Mouse (Mus musculus): ENCODE results near the gene Sort1.
A peak's percentile ranks its signal among the peaks of the same experiment; 100 is the strongest.

Sort1 gene

DNA sequence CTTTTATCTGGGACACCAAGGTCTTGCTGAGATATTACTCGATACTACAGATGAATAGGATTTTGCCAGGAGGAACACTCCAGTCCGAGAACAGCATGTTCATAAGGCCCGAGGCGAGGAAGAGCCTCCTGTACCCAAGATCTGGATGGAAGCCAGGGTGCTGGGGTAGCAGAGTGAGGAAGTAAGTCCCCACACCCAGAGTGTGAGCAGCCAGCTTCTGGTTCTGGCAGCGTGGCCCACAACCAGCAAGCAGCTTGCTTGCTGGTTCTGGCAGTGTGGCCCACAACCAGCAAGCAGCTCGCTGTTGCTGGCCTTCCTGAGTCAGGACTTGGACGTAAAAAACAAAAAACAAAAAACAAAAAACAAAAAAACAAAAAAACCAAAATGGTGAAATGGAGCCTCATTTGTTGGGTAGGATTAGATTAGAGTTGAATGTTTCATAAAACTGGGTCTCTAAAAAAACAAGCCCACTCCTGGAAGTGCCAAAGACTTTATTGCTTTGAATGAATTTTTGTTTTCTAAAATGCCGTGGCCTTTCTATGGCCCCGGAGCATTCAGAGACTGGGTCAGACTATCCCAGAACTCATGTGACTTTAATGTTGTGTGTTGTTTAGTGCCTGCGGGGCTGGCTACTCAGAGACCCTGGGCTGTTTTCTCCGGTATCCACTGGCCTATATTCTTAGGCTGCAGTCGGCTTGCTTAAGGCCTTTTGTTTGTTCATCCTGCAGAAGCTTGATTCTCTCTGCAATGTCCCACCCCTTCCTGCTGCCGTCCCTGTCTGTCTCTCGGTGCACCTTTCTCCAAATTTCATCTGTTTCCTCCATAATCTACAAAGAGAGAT is 11.7 kb downstream of the Sort1 start:
- no peak for DNase-seq (ENCODE audit: low read depth, low spot score)

- DNase-seq (ENCODE audit: low read depth, low spot score) = no peak
Measured at GRCm38 (mm10) chr3:108296220-108297049, 12.6 kb downstream of the Sort1 start.

- no peak for DNase-seq (ENCODE audit: low read depth, low spot score)
Measured at GRCm38 (mm10) chr3:108297050-108297419, 13.2 kb downstream of the Sort1 start.

- DNase-seq (ENCODE audit: low read depth, low spot score) = no peak
Measured at GRCm38 (mm10) chr3:108297603-108298553, 14.0 kb downstream of the Sort1 start.

GRCm38 (mm10) chr3:108300455-108301030 is 16.7 kb downstream of the Sort1 start:
- DNase-seq (ENCODE audit: low read depth, low spot score) = no peak

- DNase-seq (ENCODE audit: low read depth, low spot score) = no peak
Measured at GRCm38 (mm10) chr3:108303683-108304082, 19.8 kb downstream of the Sort1 start.

DNA sequence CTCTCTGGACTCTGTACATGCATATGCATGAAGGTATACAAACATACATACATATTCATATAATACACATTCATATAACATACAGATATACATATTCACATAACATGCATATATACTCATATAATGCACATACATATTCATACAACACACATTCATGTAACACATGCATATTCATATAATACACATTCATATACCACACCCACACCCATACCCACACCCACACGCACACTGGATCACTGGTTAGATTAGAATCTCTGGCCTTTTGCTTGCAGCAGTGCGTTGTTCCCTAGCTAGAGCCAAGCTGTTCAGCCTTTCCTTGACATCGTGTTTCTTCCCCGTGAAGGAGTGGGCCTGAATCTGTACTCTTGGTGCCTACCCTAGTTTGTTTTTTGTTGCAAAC is 20.9 kb downstream of the Sort1 start:
- no peak for DNase-seq (ENCODE audit: low read depth, low spot score)

DNA sequence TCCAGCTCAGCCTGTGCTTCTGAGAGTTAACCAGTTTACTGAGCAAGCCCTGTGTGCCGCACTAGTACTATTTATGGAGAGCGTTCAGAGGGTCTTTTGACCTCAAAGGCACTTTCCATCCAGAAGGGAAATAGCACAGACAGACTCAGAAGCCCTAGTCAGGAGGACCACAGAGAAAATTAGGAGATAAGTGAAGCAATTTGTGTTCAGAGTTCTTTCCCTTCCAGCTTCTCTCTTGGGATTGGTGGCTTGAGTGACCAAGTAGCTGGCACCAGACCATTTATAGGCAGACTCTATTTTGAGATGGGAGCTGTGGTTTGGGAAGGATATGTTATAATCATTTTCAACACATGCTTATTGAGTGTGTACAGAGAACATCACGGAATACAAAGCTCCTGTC is 22.5 kb downstream of the Sort1 start:
- DNase-seq (ENCODE audit: low read depth, low spot score) = no peak

- no peak for DNase-seq (ENCODE audit: low read depth, low spot score)
Measured at GRCm38 (mm10) chr3:108307485-108307884, 23.6 kb downstream of the Sort1 start.

- no peak for DNase-seq (ENCODE audit: low read depth, low spot score)
Measured at GRCm38 (mm10) chr3:108310921-108311341, 27.0 kb downstream of the Sort1 start.

DNA sequence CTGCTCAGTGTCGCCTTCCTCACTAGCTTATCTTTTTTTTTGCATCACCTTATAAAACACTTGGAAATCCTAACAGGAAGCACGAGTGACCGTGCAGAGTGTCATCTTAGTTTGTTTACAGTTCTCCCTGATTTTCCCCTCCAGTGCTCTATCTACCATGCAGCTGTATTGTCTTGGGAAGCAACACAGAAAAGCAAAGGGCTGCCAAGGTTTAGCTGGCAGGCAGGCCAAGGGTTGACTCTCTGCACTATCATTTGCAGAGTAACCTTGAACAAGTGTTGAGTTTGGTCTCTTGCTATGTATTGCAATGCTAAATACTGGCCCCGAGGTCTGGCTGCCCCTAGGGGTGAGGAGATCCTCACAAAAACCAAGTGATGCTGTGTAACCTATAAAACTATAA is 27.8 kb downstream of the Sort1 start:
- DNase-seq (ENCODE audit: low read depth, low spot score) = no peak

DNA sequence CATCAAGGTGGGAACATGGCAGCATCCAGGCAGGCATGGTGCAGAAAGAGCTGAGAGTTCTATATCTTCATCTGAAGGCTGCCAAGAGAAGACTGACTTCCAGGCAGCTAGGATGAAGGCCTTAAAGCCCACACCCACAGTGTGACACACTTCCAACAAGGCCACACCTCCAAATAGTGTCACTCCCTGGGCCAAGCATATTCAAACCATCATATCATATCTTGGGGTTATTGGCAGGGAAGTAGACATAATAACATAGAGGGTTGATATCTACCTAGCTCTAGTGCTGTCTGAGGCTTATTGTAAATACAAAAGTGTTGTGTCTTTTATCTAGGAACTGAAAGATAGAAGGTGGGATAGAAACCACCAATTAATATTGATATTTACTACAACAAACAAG is 28.5 kb downstream of the Sort1 start:
- no peak for DNase-seq (ENCODE audit: low read depth, low spot score)

DNA sequence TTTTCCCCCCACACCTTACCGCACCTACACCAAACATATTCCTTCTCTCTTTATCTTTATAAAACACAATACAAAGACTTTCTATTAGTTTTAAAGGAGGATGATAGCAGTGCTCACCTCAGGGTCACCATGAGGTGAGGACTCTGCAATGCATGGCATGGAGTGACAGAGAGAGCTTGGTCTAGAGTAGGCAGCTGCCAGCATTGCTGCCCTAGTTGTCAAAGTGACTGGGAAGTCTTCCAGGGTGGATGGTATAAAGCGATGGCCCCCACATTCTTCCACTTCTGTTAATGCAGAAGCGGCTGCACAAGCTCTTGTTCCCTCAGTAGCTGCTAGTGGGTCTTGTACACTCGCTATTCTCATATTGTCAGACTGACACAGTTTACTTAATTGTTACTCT is 29.3 kb downstream of the Sort1 start:
- DNase-seq (ENCODE audit: low read depth, low spot score) = no peak

- no peak for DNase-seq (ENCODE audit: low read depth, low spot score)
Measured at GRCm38 (mm10) chr3:108314038-108314675, 30.3 kb downstream of the Sort1 start.

DNA sequence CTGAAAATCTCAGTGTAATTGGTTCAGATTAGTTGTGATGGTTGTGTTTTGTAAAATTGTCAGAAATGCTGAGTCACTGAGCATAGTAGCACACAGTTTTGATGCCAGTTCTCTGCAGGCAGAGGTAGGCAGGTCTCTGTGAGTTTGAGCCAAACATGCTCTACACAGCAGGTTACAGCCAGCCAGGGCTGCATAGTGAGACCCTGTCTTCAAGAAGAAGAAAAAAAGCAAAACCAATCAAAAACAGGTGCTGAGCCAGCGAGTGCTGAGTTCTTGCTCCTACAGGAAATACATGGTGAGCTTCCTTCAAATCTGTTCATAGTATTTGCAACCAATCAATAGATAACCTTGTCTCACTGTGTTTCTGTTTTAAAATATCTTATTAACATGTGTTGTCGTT is 34.6 kb downstream of the Sort1 start:
- peak; percentile 48 for DNase-seq (ENCODE audit: low read depth, low spot score)

- DNase-seq (ENCODE audit: low read depth, low spot score) = no peak
Measured at GRCm38 (mm10) chr3:108321671-108322070, 37.8 kb downstream of the Sort1 start.

DNA sequence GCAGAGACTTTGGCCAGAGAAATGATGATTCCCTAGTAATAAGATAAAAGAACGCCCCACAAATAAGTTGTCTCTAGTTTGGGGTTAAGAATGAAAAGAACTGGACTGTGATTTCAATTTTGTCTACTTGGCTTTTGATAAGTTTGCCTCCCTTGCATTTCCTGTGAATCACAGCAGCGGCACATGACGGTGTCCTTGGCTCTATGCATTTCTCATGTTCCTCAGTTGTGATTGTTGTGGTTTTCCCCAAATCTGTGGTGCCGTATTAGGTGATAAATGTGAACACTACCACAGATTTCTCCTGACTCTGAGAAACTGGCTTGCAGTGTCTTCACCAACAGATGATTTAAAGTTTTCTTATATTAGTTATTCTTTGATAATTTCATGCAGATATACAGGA is 38.3 kb downstream of the Sort1 start:
- DNase-seq (ENCODE audit: low read depth, low spot score) = no peak

DNA sequence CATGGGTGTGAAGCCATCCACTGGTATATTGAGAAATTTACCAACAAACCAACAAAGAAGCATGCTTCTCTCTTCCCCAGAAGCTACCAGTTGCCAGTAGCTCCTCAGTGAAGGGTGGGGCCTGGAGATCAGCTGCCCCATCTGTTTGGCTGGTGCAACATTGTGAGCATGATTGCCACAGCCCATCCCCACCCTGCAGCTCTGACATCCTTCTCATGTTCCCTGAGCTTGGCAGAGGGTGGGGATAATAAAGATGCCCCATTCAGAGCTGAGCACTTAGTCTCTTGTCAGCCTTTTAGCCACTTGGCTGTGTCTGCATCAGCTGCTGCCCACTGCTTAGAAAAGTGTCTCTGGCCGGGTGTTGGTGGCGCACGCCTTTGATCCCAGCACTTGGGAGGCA is 39.1 kb downstream of the Sort1 start:
- no peak for DNase-seq (ENCODE audit: low read depth, low spot score)

DNA sequence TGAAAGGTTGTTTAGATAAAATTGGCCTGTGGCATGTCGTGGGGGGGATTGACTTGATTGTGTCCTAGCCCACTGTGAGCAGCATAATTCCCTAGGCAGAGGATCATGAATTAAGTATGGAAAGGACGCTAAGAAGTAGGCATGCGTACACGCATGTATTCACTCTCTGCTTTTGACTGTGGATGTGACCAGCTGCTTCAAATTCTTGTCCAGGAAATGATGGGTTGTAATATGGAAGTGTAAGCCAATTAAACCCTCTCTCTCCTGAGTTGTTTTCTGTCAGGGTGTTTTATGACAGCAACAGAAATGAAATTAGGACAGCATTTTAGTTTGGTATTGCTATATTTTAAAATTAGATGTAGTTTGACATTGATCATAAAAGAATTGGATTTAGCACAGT is 41.0 kb downstream of the Sort1 start:
- DNase-seq (ENCODE audit: low read depth, low spot score) = no peak

GRCm38 (mm10) chr3:108325521-108325920 is 41.6 kb downstream of the Sort1 start:
- no peak for DNase-seq (ENCODE audit: low read depth, low spot score)

GRCm38 (mm10) chr3:108327275-108327674 is 43.4 kb downstream of the Sort1 start:
- no peak for DNase-seq (ENCODE audit: low read depth, low spot score)

Data from forelimb bud, embryonic 11.5 days (tissue).